Mouse (Mus musculus) stomach, embryonic 15.5 days (tissue): ENCODE results near the gene Atp4b. TPM values are rescaled to one million over a fixed set of nuclear protein-coding genes. Genes with fewer than 3 reads are reported as not detected.

ENCODE experiments used
- ATAC-seq: fragments of 200-750 bp; cut with Nextera tagmentation; 2 replicates; pipeline ENCODE4 v1.8.0; 2017; ENCODE audit warnings: low read depth, moderate number of reproducible peaks, moderate TSS enrichment; ENCODE audit not compliant: insufficient read depth, low FRiP score
- H3K27ac ChIP-seq: fragments of 300-500 bp; sonication (generic); 2 replicates; pipeline ENCODE4 v1.5.1; 2015; ENCODE audit warnings: mild to moderate bottlenecking, inconsistent platforms
- H3K27me3 ChIP-seq: fragments of 300-500 bp; sonication (generic); replicated peaks from 2 replicates; pipeline ENCODE4 v1.6.1; 2015; ENCODE audit warnings: inconsistent platforms
- H3K36me3 ChIP-seq: fragments of 300-500 bp; sonication (generic); 2 replicates; pipeline ENCODE4 v1.6.1; 2015; ENCODE audit warnings: inconsistent platforms
- H3K4me1 ChIP-seq: fragments of 300-500 bp; sonication (generic); 2 replicates; pipeline ENCODE4 v1.6.1; 2015; ENCODE audit warnings: inconsistent platforms
- H3K4me2 ChIP-seq: fragments of 300-500 bp; sonication (generic); 2 replicates; pipeline ENCODE4 v1.6.1; 2015; ENCODE audit warnings: mild to moderate bottlenecking, inconsistent platforms
- H3K4me3 ChIP-seq: fragments of 300-500 bp; sonication (generic); replicated peaks from 2 replicates; pipeline ENCODE4 v1.5.1; 2015; ENCODE audit warnings: inconsistent platforms
- H3K9ac ChIP-seq: fragments of 300-500 bp; sonication (generic); 2 replicates; pipeline ENCODE4 v1.6.1; 2015; ENCODE audit warnings: inconsistent platforms
- H3K9me3 ChIP-seq: fragments of 300-500 bp; sonication (generic); 2 replicates; pipeline ENCODE4 v1.6.1; 2016; ENCODE audit warnings: inconsistent platforms
- WGBS: fragments of 180-500 bp; shearing (Covaris S2); methylation state at CpG from one replicate; pipeline ENCODE4 v1.1.7; 2015; 5-methylcytosine and 5-hydroxymethylcytosine counted together
- polyA plus RNA-seq: library from polyadenylated mRNA; unstranded; fragments of >200 nt; fragmentation: Nextera tagmentation; extraction: Ambion mirVana; gene quantifications from 2 replicates; pipeline ENCODE4 v1.2.1, GENCODE M21; 2015

The Atp4b gene
- polyA plus RNA-seq = 13.8 and 25.5 TPM in 2 replicates

DNA sequence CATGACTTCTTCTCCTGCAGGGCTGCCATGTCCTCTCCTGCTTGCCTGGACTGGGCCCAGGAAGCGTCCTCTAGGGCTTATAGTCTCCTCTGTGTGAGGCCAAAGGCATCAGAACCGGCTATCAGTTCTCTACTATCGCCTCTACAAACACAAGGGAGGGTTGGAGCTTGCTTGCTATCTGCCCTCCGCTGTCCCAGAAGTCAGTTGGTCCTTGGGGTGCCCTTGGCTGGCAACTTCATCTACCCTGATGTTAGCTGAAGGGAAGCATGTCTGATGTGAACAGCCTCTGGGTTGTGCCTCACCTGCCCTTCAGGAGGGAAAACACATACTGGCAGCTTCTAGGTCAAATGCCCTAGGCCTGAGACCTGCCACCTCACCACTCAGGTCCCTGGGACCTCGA is at the start of gene Atp4b:
TSS of gene Atp4b (minus strand) at position 101 of the 400 bp plus-strand sequence.
- no peaks in the 10 kb centered on the region for H3K36me3 ChIP-seq
- no peaks in the 10 kb centered on the region for H3K27me3 ChIP-seq
- no peaks in the 10 kb centered on the region for H3K9me3 ChIP-seq
- H3K4me2 ChIP-seq = no peak within 1 kb of the TSS
- H3K4me3 ChIP-seq = no peak within 1 kb of the TSS
- peak; percentile 35; the same call in 1 of the 2 replicates for ATAC-seq
- no peaks in the 10 kb centered on the region for H3K4me1 ChIP-seq
- H3K27ac ChIP-seq = no peak within 1 kb of the TSS
- H3K9ac ChIP-seq = no peak within 1 kb of the TSS
- WGBS = 67% methylated on average over 5 of the region's 5 CpGs

DNA sequence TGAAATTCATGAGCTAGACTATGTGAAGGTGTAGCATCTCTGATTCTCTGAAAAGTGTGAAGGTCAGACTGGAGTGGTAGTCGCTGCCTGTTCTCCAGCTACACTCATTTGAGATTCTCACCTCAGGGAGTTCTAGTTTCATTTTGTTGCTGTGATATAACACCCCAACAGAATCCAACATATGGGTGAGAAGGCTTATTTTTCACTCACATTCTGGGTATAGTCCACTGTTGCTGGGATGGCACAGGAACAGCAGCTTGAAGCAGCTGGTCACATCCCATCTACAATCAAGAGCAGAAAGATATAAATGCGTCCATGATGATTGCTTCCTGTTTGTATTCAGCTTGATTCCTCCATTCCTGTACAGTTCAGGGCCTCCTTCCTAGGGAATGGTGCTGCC is 45.5 kb upstream of the Atp4b start:
- Histone ChIP-seq H3K4me2 (no peak overlapping the region), H3K36me3 (no peaks in the 10 kb centered on the region), H3K9me3 (no peaks in the 10 kb centered on the region), H3K4me1 (no peaks in the 10 kb centered on the region), H3K9ac (no peak overlapping the region), H3K27me3 (no peaks in the 10 kb centered on the region), H3K4me3 (no peak overlapping the region), H3K27ac (no peak overlapping the region)
- ATAC-seq = no peak
- WGBS = 85% methylated on average over 2 of the region's 2 CpGs

DNA sequence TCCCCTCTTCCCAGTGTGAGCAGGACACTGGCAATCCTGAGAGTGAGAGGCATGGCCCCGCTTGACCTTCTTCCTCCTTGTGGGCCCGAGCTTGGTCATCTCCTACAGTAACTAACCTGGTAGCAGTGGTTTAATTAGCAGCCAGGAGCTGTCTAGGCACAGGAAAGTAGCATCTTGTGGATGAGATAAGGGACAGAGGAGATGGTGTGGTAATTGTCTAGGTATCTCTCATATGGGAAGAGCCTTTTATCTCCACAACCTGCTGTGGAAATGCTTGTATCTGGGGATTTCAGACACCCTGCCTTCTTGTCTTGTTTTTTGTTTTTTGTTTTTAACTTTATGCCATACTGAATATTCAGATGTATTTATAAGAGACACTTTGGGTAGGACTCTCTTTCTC is 40.9 kb upstream of the Atp4b start:
- WGBS = 71% methylated on average over 2 of the region's 2 CpGs
- H3K9ac ChIP-seq = no peak overlapping the region
- no peaks in the 10 kb centered on the region for H3K4me1 ChIP-seq
- H3K36me3 ChIP-seq = no peaks in the 10 kb centered on the region
- peaks cover 21% of the 10 kb centered on the region for H3K27me3 ChIP-seq
- no peak overlapping the region for H3K4me3 ChIP-seq
- ATAC-seq = no peak
- no peak overlapping the region for H3K27ac ChIP-seq
- no peaks in the 10 kb centered on the region for H3K9me3 ChIP-seq
- H3K4me2 ChIP-seq = no peak overlapping the region

DNA sequence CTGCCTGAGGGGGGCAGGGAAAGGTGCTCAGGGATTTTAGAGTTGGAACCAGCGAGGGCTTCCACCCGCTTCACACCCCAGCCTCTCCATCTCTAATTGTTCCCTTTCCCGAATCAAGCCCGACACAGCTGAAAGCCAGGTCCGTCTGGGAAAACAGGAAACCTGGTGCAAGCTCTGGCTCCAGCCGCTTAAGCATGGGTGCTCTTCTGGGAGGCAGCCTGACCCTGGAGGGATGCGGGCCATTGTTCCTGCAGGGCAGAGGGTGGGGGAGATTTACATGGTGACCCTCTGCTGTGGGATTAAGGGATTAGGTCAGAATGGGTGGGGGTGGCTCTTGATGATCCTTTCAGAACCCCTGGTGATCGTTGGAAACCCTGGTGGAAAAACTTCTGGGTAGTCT is 39.4 kb upstream of the Atp4b start:
- H3K4me1 ChIP-seq = no peaks in the 10 kb centered on the region
- no peak overlapping the region for H3K27ac ChIP-seq
- 0 out of 2 replicates have a peak overlapping the region, but pooled peaks have one; percentile 2 for H3K4me2 ChIP-seq
- 11% methylated on average over 8 of the region's 8 CpGs for WGBS
- no peak for ATAC-seq
- H3K4me3 ChIP-seq = no peak overlapping the region
- peaks cover 21% of the 10 kb centered on the region for H3K27me3 ChIP-seq
- no peaks in the 10 kb centered on the region for H3K9me3 ChIP-seq
- H3K36me3 ChIP-seq = no peaks in the 10 kb centered on the region
- H3K9ac ChIP-seq = no peak overlapping the region

DNA sequence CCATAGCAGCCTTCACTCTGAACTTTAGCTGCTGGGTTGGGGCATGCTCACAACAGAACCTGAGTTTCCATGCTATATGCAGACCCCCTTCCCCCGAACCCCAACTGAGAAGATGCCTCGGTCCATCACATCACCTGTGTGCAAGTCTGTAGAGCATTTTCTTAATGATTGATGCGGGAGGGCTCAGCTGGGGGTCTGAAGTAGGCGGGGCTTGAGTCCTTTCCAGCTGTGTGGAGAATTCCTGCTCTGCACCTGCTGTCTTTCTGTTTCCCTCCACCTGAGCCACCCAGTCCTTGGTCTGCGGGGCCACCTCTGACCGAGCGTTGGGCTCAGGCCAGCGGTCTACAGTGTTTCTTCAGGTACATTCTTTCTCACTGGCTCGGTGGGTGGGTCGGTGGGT is 38.3 kb upstream of the Atp4b start, which contains the start of gene Tmem255b:
TSS of gene Tmem255b (plus strand) at position 301 of the 400 bp plus-strand sequence.
- no peak for ATAC-seq
- Histone ChIP-seq H3K9me3 (no peaks in the 10 kb centered on the region), H3K27me3 (peaks cover 21% of the 10 kb centered on the region), H3K27ac (no peak within 1 kb of the TSS), H3K4me2 (peak within 1 kb of the TSS; percentile 11; the same call in 1 of the 2 replicates), H3K4me3 (no peak within 1 kb of the TSS), H3K36me3 (no peaks in the 10 kb centered on the region), H3K9ac (no peak within 1 kb of the TSS), H3K4me1 (no peaks in the 10 kb centered on the region)
- 20% methylated on average over 10 of the region's 10 CpGs for WGBS

DNA sequence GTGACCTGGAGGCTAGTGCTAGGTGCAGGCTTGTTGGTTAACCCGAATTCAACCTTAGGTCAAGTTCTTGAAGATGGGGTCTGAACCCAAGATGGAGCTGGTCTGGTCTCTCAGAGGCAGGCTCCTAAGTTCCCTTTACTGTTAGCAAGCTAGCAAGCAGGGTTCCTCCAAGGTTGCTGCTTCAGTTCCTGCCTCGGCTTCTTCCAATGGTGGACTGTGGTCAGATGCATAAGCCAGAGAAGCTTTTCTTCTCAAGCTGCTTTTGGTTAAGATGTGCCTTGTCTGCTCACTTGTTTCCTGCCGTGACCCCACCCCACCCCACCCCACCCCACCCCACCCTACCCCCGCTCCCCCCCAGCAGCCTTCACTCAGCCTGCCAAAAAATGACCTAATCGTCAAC is 36.5 kb upstream of the Atp4b start:
- Histone ChIP-seq H3K9me3 (no peaks in the 10 kb centered on the region), H3K36me3 (no peaks in the 10 kb centered on the region), H3K27ac (no peak overlapping the region), H3K27me3 (peaks cover 21% of the 10 kb centered on the region), H3K4me2 (no peak overlapping the region), H3K9ac (no peak overlapping the region), H3K4me3 (no peak overlapping the region), H3K4me1 (no peaks in the 10 kb centered on the region)
- ATAC-seq = no peak
- WGBS = 69% methylated on average over 5 of the region's 5 CpGs

DNA sequence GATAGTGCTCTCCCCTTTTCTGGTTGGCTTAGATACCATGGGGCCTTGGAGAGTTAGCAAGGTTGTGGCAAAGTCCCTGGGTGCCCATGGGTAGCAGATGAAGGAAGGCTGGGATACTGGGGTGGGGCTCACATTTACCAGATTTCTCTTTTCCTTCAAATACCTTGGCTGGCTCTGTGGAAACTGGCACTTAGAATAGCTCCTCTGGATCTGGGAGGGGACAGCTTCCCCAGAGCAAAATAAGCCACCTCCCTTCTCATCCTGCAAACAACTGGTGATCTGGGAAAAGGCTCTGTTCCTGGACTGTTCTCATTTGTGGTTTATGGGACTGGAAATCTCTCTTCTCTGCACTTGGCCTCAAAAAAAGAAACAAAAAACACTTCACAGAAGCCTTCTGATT is 34.2 kb upstream of the Atp4b start:
- Histone ChIP-seq H3K27me3 (peaks cover 13% of the 10 kb centered on the region), H3K36me3 (no peaks in the 10 kb centered on the region), H3K4me3 (no peak overlapping the region), H3K9ac (no peak overlapping the region), H3K4me1 (no peaks in the 10 kb centered on the region), H3K4me2 (no peak overlapping the region), H3K9me3 (no peaks in the 10 kb centered on the region), H3K27ac (no peak overlapping the region)
- ATAC-seq = no peak

DNA sequence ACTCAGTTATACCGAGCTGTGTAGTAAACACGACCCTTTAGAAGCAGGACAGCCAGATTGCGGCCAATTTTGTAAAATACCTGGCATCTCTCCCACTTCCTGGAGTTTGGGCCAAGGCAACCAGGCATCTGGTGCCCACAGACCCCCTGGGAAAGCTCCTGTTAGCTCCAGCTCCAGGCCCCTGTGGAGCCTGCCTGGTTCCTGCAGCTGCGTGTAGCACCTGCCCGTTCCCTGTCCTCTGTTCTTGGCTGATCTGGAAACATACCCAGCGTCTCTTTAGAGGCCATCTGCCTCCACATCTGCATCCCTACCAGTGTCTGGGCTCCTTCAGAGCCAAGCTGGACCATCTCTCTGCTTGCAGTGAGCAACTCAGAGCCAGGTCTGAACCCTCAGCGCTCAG is 33.8 kb upstream of the Atp4b start:
- Histone ChIP-seq H3K4me1 (no peaks in the 10 kb centered on the region), H3K4me2 (no peak overlapping the region), H3K9me3 (no peaks in the 10 kb centered on the region), H3K36me3 (no peaks in the 10 kb centered on the region), H3K27ac (no peak overlapping the region), H3K27me3 (peaks cover 12% of the 10 kb centered on the region), H3K4me3 (no peak overlapping the region), H3K9ac (no peak overlapping the region)
- ATAC-seq = no peak
- 77% methylated on average over 7 of the region's 7 CpGs for WGBS

DNA sequence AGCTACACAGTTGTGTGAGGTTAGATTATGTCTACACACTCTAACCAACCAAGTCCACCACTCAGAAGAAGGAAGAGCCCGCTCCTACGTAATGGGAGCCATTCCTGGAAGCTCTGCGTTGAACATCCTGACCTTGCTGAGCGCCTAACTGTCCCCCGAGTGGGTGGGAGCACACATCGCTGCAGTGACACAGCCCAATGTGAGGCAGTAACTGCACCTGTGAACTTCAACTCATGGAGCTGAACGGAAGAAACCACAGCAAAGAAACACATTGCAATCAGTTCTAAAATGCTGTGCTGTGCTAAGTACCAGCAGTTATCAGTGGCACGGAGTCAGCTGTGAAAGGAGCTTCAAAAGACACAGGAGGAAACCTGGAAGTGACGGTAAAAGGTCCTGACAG is 31.5 kb upstream of the Atp4b start:
- Histone ChIP-seq H3K27ac (no peak overlapping the region), H3K9ac (no peak overlapping the region), H3K4me1 (no peaks in the 10 kb centered on the region), H3K4me2 (no peak overlapping the region), H3K36me3 (no peaks in the 10 kb centered on the region), H3K4me3 (no peak overlapping the region), H3K27me3 (no peaks in the 10 kb centered on the region), H3K9me3 (no peaks in the 10 kb centered on the region)
- no peak for ATAC-seq
- WGBS = 76% methylated on average over 9 of the region's 9 CpGs

DNA sequence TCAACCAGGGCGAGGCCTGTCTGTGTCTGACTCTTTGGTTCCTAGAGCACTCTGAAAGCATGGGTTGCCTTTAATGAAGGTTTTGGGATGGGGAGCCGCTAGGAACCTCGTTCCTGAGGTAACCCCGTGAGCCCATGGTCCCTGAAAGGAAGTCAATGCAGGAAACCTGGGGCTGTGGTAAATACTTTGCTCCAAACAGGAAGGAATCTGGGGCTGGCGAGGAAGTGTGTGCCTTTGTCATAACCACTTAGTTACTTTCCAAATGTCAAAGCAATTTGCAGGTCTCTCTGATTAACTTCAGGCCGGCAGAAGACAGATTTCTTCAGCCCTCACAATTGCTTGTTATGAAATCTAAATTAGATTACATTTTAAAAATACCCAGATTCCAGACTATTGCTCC is 30.7 kb upstream of the Atp4b start:
- H3K36me3 ChIP-seq = no peaks in the 10 kb centered on the region
- H3K27me3 ChIP-seq = no peaks in the 10 kb centered on the region
- no peaks in the 10 kb centered on the region for H3K9me3 ChIP-seq
- H3K9ac ChIP-seq = no peak overlapping the region
- H3K4me3 ChIP-seq = no peak overlapping the region
- no peak overlapping the region for H3K4me2 ChIP-seq
- WGBS = 57% methylated on average over 6 of the region's 6 CpGs
- H3K4me1 ChIP-seq = no peaks in the 10 kb centered on the region
- no peak overlapping the region for H3K27ac ChIP-seq
- no peak for ATAC-seq

DNA sequence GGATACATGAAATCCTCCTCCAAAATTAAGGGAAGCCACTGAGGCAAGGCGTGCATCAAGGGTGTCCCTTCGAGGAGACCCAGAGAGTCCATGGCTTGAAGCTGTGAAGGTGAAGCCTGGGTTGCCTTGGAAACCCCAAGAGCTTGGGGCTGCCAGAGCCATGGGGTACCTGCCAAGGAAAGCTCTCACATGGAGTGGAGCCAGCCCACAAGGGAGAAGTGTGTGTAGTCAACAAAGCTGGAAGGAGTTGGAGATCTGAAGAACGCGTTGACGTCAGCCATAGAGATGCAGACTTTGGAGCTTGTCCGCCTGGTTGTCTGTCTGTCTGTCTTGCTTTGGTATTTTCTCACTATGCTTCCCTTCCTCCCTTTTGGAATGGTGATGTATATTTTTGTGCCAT is 24.3 kb upstream of the Atp4b start:
- H3K9ac ChIP-seq = no peak overlapping the region
- H3K4me1 ChIP-seq = no peaks in the 10 kb centered on the region
- no peak overlapping the region for H3K4me2 ChIP-seq
- ATAC-seq = no peak
- no peaks in the 10 kb centered on the region for H3K27me3 ChIP-seq
- no peaks in the 10 kb centered on the region for H3K9me3 ChIP-seq
- 93% methylated on average over 6 of the region's 6 CpGs for WGBS
- H3K4me3 ChIP-seq = no peak overlapping the region
- no peak overlapping the region for H3K27ac ChIP-seq
- no peaks in the 10 kb centered on the region for H3K36me3 ChIP-seq

DNA sequence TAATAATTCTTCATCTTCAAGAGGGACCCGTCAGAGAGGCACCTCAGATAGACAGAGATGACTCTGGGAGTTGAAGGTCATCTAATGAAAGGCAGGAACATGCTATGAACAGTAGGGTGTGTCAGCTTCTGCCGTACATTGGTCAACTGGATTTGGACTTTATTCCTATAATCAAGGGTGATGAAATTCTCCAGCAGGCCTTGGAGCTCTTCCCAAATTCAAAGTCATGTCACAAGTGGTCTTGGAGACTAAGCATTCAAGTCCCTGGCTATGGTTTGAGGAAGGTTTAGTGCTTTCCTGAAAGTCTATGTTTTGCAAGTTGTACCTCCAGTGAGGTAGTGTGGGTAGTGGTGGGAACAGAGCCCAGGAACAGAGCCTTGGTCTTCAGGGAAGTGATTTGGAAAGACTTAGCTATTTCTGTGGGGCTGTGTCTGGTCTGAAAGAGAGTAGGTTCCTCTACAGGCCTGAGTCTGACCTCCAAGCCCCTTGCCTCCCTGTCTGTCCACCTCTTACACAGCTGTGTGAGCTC is 22.6 kb upstream of the Atp4b start:
- Histone ChIP-seq H3K36me3 (no peaks in the 10 kb centered on the region), H3K4me1 (0 out of 2 replicates have a peak, but pooled peaks cover under 1% of the 10 kb centered on the region), H3K9ac (no peak overlapping the region), H3K4me2 (no peak overlapping the region), H3K27me3 (no peaks in the 10 kb centered on the region), H3K27ac (no peak overlapping the region), H3K4me3 (no peak overlapping the region), H3K9me3 (no peaks in the 10 kb centered on the region)
- 71% methylated on average over 2 of the region's 2 CpGs for WGBS
- ATAC-seq = no peak

DNA sequence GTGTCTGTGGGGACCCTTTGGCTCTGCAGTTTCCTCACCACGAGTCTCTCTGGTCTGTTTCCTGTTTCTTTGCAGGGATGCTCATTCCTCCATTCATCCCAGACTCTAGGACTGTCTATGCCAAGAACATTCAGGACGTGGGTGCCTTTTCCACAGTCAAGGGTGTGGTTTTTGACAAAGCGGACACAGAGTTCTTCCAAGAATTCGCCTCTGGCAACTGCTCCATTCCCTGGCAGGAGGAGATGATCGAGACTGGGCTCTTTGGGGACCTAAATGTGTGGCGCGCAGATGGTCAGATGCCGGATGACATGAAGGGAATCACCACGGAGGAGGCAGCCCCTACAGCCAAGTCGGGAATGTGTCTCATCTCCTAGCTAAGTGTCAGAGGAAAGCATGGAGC is 19.3 kb upstream of the Atp4b start:
- WGBS = 72% methylated on average over 10 of the region's 10 CpGs

More for the DNA sequence above, 19.3 kb upstream of the Atp4b start:
- no peak for ATAC-seq
- no peak overlapping the region for H3K27ac ChIP-seq
- no peaks in the 10 kb centered on the region for H3K27me3 ChIP-seq
- H3K9me3 ChIP-seq = no peaks in the 10 kb centered on the region
- 0 out of 2 replicates have a peak, but pooled peaks cover 2% of the 10 kb centered on the region for H3K4me1 ChIP-seq
- no peak overlapping the region for H3K4me2 ChIP-seq
- H3K4me3 ChIP-seq = no peak overlapping the region
- no peaks in the 10 kb centered on the region for H3K36me3 ChIP-seq
- no peak overlapping the region for H3K9ac ChIP-seq
